Mouse (Mus musculus): Measurements from ENCODE around the gene Trim47. TPM values are rescaled to one million over a fixed set of nuclear protein-coding genes. Genes with fewer than 3 reads are reported as not detected.

Gene Trim47
- polyA plus RNA-seq, 1 experiment from 2014 or later, result 29.0 TPM

DNA sequence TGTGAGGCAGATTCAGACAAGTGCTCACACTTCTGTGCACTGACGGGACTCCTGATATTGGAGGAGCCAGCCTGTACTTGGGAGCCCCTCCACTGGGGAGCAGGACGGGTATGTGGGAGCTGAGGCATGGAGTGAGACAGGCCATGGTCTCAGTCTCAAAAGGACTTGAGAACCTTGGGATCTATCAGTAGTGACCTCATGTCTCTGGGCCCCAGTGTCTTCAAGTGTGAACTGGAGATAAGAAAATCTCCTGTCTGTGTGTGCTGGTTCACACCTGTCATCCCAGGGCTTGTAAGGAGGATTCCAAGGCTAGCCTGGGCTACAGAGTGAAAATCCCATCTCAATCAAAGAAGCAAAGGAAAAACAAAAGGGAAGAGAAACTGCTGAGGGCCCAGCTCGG, 16.5 kb upstream of the Trim47 start:
- H3K27ac ChIP-seq (replicated peaks; ENCODE audit: low read depth, low read length), result no peak overlapping the region
- 92% methylated on average over 3 of the region's 3 CpGs for WGBS
- H3K36me3 ChIP-seq (ENCODE audit: control insufficient read depth, insufficient read depth, low read length), result peaks cover 70% of the 10 kb centered on the region
- no peaks in the 10 kb centered on the region for H3K9me3 ChIP-seq (ENCODE audit: control insufficient read depth, low read length)
- H3K9ac ChIP-seq (ENCODE audit: low read depth, low read length), result no peak overlapping the region
- H3K4me1 ChIP-seq (ENCODE audit: control insufficient read depth, insufficient read depth, low read length), result no peaks in the 10 kb centered on the region
- no peak overlapping the region for H3K4me3 ChIP-seq (ENCODE audit: low read depth, low read length)
- DNase-seq (ENCODE audit: low spot score), result no peak
- ATAC-seq (ENCODE audit: low read depth), result no peak
- H3K4me2 ChIP-seq (ENCODE audit: low read depth, low read length), result no peak overlapping the region
- H3K27me3 ChIP-seq (replicated peaks; ENCODE audit: control insufficient read depth, insufficient read depth, low read length), result no peaks in the 10 kb centered on the region

DNA sequence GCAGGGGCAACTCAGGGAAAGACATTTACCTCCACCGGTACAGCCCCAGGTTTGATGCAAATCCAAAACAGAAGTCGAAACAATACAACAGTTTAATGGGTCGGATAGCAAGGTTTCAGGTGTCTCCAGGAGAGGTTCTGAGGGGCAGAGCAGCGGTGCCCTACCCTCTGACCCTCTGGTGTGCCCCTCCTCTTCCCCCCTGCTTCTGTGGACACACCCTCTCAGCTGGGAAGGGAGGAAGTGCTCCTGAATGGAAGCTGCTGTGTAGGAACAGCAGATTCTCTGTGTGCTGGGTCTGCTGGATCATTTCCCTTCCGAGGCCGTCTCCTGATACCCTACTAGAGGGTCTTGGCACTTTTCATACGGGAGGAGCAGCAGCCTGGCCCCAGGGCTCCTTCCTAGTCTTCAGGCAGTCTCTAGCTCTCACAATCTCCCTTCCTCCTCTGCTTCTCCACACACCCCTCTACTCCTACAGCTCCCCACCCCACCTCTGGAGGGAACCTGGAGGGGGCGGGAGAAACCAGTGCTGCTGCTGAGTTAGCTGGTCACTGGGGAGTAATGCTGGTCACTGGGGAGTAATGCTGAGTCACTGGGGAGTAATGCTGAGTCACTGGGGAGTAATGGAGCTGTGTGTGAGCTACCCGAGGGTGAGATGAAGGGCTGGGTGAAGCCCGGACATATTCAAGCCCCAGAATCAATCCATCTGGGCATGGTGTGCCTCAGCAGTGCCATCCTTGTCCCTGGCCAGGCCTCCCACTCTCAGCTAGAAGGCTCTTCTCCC, 15.4 kb upstream of the Trim47 start:
- H3K4me1 ChIP-seq (ENCODE audit: control insufficient read depth, insufficient read depth, low read length), result peaks cover 6% of the 10 kb centered on the region
- no peaks in the 10 kb centered on the region for H3K27me3 ChIP-seq (replicated peaks; ENCODE audit: control insufficient read depth, insufficient read depth, low read length)
- peaks cover 60% of the 10 kb centered on the region for H3K36me3 ChIP-seq (ENCODE audit: control insufficient read depth, insufficient read depth, low read length)
- H3K4me3 ChIP-seq (ENCODE audit: low read depth, low read length), result no peak overlapping the region
- DNase-seq (ENCODE audit: low spot score) (no peak), ATAC-seq (ENCODE audit: low read depth) (no peak)
- H3K9ac ChIP-seq (ENCODE audit: low read depth, low read length), result no peak overlapping the region
- no peaks in the 10 kb centered on the region for H3K9me3 ChIP-seq (ENCODE audit: control insufficient read depth, low read length)
- H3K4me2 ChIP-seq (ENCODE audit: low read depth, low read length), result no peak overlapping the region
- no peak overlapping the region for H3K27ac ChIP-seq (replicated peaks; ENCODE audit: low read depth, low read length)
- WGBS, result 57% methylated on average over 10 of the region's 10 CpGs

DNA sequence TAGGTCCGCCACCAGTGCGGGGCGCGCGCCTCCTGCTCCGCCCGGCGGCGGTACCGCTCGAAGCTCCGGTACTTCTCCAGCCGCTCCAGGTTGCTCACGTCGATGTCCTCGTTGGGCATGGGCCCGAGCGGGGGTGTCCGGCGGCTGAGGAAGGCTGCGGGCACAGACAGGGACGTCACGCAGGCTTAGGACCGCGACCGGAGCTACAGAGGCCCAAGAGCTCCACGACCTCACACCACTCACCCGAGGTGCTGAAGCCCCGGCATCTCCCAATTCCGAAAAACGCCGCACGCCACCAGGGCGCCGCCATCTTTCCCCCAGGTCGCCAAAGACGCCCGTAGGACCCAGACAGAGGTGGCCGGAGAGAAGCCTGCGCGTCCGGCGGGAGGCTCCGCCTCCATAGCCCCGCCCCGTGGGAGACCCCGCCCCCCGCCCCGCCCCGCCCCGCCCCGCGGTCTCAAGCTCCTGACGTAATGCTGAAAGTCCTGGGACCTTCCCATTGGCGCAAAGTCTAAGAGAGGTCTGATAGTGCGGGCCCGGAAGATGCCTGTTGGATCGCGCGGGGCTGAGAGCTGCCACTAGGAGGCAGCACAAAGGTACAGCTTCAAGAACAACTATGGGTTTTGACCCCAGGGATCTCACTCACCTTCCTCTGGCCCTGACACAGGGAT, 11.6 kb upstream of the Trim47 start, which contains the start of gene Mrpl38:
Mrpl38 (minus strand) TSS at position 401 of the 671 bp plus-strand sequence.
- ATAC-seq (ENCODE audit: low read depth) (peak; percentile 97), DNase-seq (ENCODE audit: low spot score) (peak; percentile 98)
- Histone ChIP-seq H3K27me3 (replicated peaks; ENCODE audit: control insufficient read depth, insufficient read depth, low read length) (no peaks in the 10 kb centered on the region), H3K9ac (ENCODE audit: low read depth, low read length) (peak within 1 kb of the TSS; percentile 81), H3K9me3 (ENCODE audit: control insufficient read depth, low read length) (no peaks in the 10 kb centered on the region), H3K36me3 (ENCODE audit: control insufficient read depth, insufficient read depth, low read length) (peaks cover 43% of the 10 kb centered on the region), H3K4me1 (ENCODE audit: control insufficient read depth, insufficient read depth, low read length) (peaks cover 6% of the 10 kb centered on the region), H3K4me3 (ENCODE audit: low read depth, low read length) (peak within 1 kb of the TSS; percentile 82), H3K4me2 (ENCODE audit: low read depth, low read length) (peak within 1 kb of the TSS; percentile 62), H3K27ac (replicated peaks; ENCODE audit: low read depth, low read length) (peak within 1 kb of the TSS; percentile 70)
- WGBS, result under 1% methylated on average over 34 of the region's 60 CpGs

DNA sequence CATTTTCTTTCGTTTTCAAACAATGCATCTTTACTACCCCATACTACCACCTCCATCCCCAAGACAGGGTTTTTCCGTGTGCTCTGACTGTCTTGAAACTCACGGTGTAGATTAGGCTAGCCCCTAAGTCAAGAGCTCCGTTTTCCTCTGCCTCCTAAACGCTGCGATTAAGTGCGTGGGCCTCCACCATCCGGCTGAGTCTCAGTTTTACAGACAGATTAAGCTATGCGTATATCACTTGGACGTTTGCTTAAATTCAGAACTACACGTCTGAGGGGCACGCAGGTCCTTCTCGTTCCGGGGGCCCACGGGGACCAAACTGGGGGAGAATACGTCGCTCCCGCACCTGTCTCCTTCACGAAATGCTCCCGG, 11.1 kb upstream of the Trim47 start:
- H3K27me3 ChIP-seq (replicated peaks; ENCODE audit: control insufficient read depth, insufficient read depth, low read length), result no peaks in the 10 kb centered on the region
- DNase-seq (ENCODE audit: low spot score) (no peak), ATAC-seq (ENCODE audit: low read depth) (no peak)
- no peaks in the 10 kb centered on the region for H3K9me3 ChIP-seq (ENCODE audit: control insufficient read depth, low read length)
- H3K9ac ChIP-seq (ENCODE audit: low read depth, low read length), result peak overlapping the region; percentile 81
- 1% methylated on average over 20 of the region's 20 CpGs for WGBS
- peak overlapping the region; percentile 62 for H3K4me2 ChIP-seq (ENCODE audit: low read depth, low read length)
- H3K27ac ChIP-seq (replicated peaks; ENCODE audit: low read depth, low read length), result peak overlapping the region; percentile 70
- H3K36me3 ChIP-seq (ENCODE audit: control insufficient read depth, insufficient read depth, low read length), result peaks cover 42% of the 10 kb centered on the region
- peaks cover 6% of the 10 kb centered on the region for H3K4me1 ChIP-seq (ENCODE audit: control insufficient read depth, insufficient read depth, low read length)
- peak overlapping the region; percentile 82 for H3K4me3 ChIP-seq (ENCODE audit: low read depth, low read length)

DNA sequence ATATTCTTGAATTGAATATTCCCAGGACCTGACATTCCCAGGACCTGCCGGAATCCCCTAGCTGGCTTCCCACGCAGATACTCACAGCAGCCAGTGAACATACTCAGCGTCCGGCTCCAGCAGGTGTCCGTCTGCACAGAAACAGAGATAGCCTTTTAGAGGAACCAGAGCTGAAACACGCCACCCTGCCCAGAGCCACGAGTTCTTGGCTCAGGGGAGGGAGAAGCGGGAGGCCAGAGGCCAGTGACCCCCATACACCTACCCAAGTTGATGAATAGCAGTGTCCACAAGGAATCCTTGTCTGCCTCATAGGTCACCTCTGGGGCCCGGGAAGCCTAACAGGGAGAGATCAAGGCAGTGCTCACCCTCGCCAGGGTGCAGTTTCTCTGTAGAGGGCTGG, 7.2 kb upstream of the Trim47 start:
- DNase-seq (ENCODE audit: low spot score), result no peak
- WGBS, result 85% methylated on average over 10 of the region's 10 CpGs
- no peak overlapping the region for H3K4me2 ChIP-seq (ENCODE audit: low read depth, low read length)
- no peaks in the 10 kb centered on the region for H3K9me3 ChIP-seq (ENCODE audit: control insufficient read depth, low read length)
- H3K27me3 ChIP-seq (replicated peaks; ENCODE audit: control insufficient read depth, insufficient read depth, low read length), result no peaks in the 10 kb centered on the region
- H3K27ac ChIP-seq (replicated peaks; ENCODE audit: low read depth, low read length), result no peak overlapping the region
- no peak overlapping the region for H3K9ac ChIP-seq (ENCODE audit: low read depth, low read length)
- peaks cover 10% of the 10 kb centered on the region for H3K4me1 ChIP-seq (ENCODE audit: control insufficient read depth, insufficient read depth, low read length)
- peaks cover 36% of the 10 kb centered on the region for H3K36me3 ChIP-seq (ENCODE audit: control insufficient read depth, insufficient read depth, low read length)
- no peak for ATAC-seq (ENCODE audit: low read depth)
- H3K4me3 ChIP-seq (ENCODE audit: low read depth, low read length), result no peak overlapping the region

DNA sequence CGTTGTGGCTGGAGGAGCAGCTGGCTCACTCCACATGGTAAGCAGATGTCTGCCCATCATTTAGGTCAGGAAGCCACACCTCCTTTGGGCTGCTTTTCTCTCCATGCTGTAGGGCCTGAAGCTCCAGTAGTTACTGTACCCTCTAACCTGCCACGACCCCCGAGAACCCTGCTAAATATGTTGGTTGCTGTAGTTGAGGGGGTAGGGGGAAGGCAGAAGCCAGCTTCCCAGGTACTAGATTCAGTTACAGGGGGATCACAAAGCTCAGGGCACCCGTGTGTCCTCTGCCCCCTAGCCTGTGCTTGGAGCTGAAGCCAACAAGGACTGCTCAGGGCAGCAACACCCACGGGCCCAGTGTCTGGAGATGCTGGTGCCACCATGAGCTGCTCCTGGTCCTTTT, 6.5 kb upstream of the Trim47 start:
- Histone ChIP-seq H3K9ac (ENCODE audit: low read depth, low read length) (no peak overlapping the region), H3K36me3 (ENCODE audit: control insufficient read depth, insufficient read depth, low read length) (peaks cover 36% of the 10 kb centered on the region), H3K27ac (replicated peaks; ENCODE audit: low read depth, low read length) (no peak overlapping the region), H3K4me2 (ENCODE audit: low read depth, low read length) (no peak overlapping the region), H3K9me3 (ENCODE audit: control insufficient read depth, low read length) (no peaks in the 10 kb centered on the region), H3K4me1 (ENCODE audit: control insufficient read depth, insufficient read depth, low read length) (peaks cover 10% of the 10 kb centered on the region), H3K27me3 (replicated peaks; ENCODE audit: control insufficient read depth, insufficient read depth, low read length) (no peaks in the 10 kb centered on the region), H3K4me3 (ENCODE audit: low read depth, low read length) (no peak overlapping the region)
- 39% methylated on average over 5 of the region's 5 CpGs for WGBS
- no peak for DNase-seq (ENCODE audit: low spot score)
- no peak for ATAC-seq (ENCODE audit: low read depth)

DNA sequence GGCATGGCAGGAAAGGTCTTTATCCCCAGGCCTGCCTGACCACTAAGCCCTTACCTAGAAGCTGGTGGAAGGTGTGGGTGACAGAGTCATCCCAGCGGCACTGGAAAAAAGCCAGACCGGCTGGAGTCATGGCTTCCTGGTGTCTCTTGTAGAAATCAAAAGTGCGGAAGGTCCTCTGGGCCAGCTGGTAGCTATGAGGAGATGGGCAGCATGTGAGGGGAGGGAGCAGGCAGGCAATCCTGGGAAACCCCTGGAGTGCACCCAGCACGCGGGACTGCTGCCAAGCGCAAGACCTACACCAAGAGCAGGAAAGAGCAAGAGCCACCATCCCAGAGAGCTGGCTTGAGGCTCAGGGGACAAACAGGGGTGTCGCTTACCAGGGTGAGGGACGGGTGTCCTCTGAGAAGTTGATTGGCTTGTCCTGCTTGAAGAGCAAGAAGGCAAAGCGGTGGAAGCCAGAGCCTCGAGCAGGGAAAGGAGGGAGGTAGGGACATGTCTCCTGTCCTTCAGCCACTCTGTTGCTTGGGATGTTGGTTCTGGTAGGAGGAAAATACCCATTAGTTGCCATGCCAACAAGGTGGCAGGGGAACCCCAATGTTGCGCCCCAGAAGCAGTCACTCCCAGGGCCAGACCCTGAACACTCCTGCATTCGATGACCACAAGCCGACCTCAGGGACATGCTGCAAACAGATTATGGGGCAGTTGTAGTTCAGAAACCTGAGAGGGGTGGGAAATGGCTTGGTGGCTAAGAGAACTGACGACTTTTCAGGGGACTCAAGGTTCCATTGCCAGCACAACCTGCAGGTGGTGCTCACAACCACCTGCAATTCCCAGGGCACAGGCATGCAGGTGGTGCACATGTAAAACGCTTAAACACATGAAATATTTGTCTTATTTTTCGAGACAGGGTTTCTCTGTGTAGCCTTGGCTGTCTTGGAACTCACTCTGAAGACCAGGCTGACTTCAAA, 5.6 kb upstream of the Trim47 start:
- H3K4me2 ChIP-seq (ENCODE audit: low read depth, low read length), result no peak overlapping the region
- no peaks in the 10 kb centered on the region for H3K9me3 ChIP-seq (ENCODE audit: control insufficient read depth, low read length)
- WGBS, result 74% methylated on average over 16 of the region's 16 CpGs
- no peak overlapping the region for H3K4me3 ChIP-seq (ENCODE audit: low read depth, low read length)
- peaks cover 11% of the 10 kb centered on the region for H3K4me1 ChIP-seq (ENCODE audit: control insufficient read depth, insufficient read depth, low read length)
- no peak for DNase-seq (ENCODE audit: low spot score)
- H3K27ac ChIP-seq (replicated peaks; ENCODE audit: low read depth, low read length), result no peak overlapping the region; the same call in none of the 2 replicates
- H3K27me3 ChIP-seq (replicated peaks; ENCODE audit: control insufficient read depth, insufficient read depth, low read length), result no peaks in the 10 kb centered on the region
- H3K36me3 ChIP-seq (ENCODE audit: control insufficient read depth, insufficient read depth, low read length), result peaks cover 36% of the 10 kb centered on the region
- H3K9ac ChIP-seq (ENCODE audit: low read depth, low read length), result no peak overlapping the region
- ATAC-seq (ENCODE audit: low read depth), result no peak

All from embryonic facial prominence, embryonic 14.5 days (tissue).